Mouse (Mus musculus): ENCODE measurements around the gene Tec.

- TF ChIP-seq GATA1 (IDR thresholded peaks at IDR 0.05; ENCODE audit: low read length) (no peak), TAL1 (IDR thresholded peaks at IDR 0.05; ENCODE audit: low read length) (no peak)
These were observed 23.3 kb downstream of the Tec start for GRCm38 (mm10) chr5:72844776-72845495.

All from erythroblast, embryonic 14.5 days (primary cell).